Mouse (Mus musculus): Measurements from ENCODE around the gene St3gal6.

The St3gal6 gene

DNA sequence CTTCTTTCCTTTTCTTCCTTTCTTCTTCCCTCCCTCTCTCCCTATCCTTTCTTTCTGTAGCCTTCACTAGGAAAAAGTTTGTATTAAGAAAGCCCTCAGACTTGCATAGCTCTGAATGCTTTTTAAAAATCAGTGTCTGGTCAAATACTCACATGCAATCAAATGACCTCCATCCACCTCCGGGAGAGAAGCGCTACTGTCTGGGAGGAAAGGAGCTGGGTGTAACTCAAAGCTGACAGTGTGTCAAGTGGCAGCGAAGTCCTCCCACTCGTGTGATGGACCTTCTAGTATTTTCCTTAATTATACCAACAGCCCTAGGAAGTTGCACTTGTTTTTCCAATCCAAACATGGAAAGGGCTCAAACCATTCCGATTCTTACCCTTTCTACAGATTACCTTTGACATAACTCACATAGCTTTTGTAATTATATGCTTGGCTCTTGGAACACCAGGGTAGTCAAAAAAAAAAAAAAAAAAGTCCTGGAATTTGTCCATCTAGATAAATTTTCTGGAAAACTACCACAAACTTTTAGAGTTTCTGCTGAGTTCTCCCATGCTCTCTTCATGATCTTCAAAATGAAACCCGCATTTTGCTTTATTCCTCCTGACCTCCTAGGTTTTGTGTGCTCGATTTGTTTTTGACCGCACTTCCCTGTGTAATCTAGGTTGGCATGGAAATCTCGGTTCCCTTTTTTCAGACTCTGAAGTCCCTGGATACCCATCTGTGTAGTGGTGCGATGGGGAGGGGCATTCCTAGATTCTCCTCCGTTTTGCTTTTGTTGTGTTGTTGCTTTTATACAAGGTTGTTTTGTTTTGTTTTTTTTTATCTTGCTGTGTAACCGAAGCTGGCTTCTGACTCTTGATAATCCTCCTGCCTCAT, at the start of gene St3gal6:
TSS of gene St3gal6 (minus strand) at position 272 of the 879 bp plus-strand sequence.
- no peak for DNase-seq (ENCODE audit: low spot score in 2 of 2)

- no peak for DNase-seq (ENCODE audit: low spot score in 2 of 2)
Measured at GRCm38 (mm10) chr16:58570694-58571264, 46.7 kb upstream of the St3gal6 start.

GRCm38 (mm10) chr16:58561196-58561595, 37.2 kb upstream of the St3gal6 start:
- DNase-seq (ENCODE audit: low spot score in 2 of 2): no peak

DNA sequence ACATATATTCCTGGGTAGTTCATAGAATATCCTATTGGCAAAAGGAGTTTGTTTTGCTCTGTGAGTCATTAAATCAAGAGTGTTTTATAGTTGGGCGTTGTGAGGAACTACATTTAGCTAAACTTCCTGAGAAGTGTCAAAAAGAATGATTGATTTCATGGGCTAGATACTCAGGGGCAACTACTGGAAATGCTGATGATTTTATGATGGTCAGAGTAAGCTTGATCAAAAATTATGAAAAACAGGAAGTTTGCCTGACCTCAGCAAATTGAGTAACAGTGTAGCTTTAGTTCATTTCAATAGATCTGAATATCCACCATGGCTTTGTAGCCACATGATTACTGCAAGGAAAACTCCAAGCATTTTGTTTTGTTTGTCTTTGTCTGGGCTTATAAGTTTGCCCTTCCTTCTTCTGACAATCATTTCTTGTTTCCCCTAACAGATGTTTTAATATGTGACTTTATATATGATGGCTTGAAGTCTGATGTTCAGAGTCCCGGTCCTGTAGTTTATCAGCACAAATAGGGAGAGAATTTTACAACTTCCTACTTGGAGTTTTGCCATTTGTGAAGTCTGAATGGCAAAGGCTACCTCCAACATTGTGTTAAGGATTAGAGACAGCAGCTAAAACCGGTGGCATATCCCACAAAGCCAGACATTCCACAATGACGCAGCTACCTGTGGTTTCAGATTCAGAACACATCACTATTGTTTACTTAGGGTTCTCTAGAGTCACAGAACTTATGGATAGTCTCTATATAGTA, 32.2 kb upstream of the St3gal6 start:
- no peak for DNase-seq (ENCODE audit: low spot score in 2 of 2)

- DNase-seq (ENCODE audit: low spot score in 2 of 2): no peak
Measured at GRCm38 (mm10) chr16:58554673-58555072, 30.6 kb upstream of the St3gal6 start.

DNA sequence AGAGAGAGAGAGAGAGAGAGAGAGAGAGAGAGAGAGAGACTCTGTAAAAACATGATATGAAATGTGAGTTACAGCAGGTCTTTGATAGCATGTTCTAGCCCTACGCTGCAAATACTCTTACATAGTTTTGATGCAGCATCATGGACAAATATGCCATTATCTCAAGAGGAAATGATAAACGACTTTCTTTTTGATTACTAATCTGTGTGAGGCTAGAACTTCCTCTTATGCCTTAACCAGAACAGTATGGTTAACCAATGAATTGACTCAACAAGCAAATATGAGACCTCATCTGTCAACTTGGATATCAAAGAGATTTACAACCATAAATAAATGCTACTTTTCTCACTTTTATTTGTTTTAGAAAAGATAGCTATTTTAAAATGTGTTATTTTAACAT, 24.0 kb upstream of the St3gal6 start:
- no peak for DNase-seq (ENCODE audit: low spot score in 2 of 2)

GRCm38 (mm10) chr16:58546128-58546527, 22.1 kb upstream of the St3gal6 start:
- no peak for DNase-seq (ENCODE audit: low spot score in 2 of 2)

DNA sequence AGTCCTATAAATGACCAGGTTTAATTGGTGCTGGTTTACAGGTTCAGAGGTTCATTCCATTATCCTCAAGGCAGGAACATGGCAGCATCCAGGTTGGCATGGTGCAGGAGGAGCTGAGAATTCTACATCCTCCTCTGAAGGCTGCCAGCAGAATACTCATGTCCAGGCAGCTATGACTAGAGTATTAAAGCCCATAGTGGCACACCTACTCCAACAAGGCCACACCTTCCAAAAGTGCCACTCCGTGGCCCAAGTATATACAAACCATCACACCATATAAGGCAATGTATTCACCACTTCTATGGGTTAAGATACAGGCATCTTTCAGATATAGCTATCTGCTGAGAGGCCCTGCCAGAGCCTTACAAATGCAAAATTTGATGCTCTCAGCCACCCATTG, 15.4 kb upstream of the St3gal6 start:
- no peak for DNase-seq (ENCODE audit: low spot score in 2 of 2)

GRCm38 (mm10) chr16:58539011-58539410, 15.0 kb upstream of the St3gal6 start:
- DNase-seq (ENCODE audit: low spot score in 2 of 2): no peak

- no peak for DNase-seq (ENCODE audit: low spot score in 2 of 2)
Measured at GRCm38 (mm10) chr16:58536076-58536475, 12.0 kb upstream of the St3gal6 start.

GRCm38 (mm10) chr16:58535236-58535635, 11.2 kb upstream of the St3gal6 start:
- no peak for DNase-seq (ENCODE audit: low spot score in 2 of 2)

DNA sequence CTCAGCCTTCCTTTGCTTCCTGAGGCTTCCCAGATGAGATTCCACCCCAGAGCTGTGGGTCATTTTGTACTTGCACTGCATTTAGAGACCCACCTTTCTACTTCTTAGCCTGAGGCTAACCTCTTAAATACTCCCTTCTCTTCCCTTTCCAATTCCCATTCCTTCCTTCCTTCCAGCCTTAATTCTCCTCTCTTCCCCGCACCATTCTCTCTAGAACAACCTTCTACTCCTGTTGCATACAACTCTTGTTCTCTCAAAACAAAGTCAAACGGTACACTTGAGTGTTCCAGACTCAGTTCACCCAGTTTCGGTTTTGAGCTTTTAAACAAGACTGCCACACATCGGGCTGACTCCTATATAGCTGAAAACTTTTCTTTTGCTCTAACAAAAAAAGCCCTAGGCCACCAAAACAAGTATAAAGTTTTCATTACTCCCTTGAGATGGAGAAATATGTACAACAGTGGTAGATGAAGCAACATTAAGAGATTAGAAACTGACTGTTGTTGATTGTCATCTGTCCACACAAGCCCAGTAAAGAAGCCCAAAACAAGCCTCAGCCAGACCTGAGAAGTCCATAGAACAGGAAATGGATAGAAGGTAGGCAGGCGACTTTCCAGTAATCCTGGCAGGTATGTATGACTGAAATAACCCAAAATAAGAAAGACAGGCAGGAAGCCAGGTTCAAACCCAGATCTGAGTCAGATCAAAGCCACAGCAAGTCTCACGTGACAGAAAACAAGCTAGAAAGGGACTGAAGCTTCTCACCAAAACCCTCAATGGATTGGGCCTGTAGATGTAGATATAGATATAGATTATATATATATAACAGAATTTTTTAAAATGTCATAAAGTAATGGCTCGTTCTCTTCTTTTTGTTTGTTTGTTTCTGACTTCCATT, 10.5 kb upstream of the St3gal6 start:
- no peak for DNase-seq (ENCODE audit: low spot score in 2 of 2)

DNA sequence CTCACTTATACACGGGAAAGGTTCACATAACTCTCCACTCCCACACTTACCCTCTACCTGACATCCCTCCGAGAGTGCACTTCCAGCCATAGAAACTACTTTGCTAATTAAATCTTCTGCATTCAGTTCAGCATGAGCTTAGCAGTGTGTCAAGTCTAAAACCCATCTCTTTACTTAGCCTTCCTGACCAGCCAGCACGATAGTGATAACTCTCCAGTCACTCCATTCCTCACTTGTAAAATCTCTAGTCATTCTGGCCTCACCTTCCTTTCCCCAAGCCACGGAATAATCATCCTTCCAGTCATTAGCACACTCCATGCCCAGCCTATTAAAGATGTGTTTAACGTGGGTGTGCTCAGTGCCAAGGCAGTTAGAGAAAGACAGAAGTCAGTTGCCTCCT, 9.7 kb upstream of the St3gal6 start:
- no peak for DNase-seq (ENCODE audit: low spot score in 2 of 2)

DNA sequence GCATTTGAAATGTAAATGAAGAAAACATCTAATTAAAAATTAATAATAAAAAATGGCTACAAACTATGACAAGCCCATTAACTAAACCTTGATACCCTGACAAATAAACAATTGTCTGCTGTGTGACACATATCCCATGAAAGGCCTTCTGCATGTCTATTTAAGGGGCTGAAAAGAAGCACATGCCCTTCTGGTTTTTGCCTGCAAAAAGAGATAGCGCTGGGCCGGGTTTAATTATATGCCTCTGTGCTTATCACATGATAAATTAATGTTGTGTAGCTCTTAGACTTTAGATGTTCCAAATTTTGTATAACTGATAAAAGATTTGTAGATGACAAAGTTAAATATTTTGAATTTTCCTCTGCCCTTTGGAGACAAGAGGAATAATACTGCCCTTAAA, 9.2 kb upstream of the St3gal6 start:
- no peak for DNase-seq (ENCODE audit: low spot score in 2 of 2)

- DNase-seq (ENCODE audit: low spot score in 2 of 2): no peak
Measured at GRCm38 (mm10) chr16:58532511-58532910, 8.5 kb upstream of the St3gal6 start.

DNA sequence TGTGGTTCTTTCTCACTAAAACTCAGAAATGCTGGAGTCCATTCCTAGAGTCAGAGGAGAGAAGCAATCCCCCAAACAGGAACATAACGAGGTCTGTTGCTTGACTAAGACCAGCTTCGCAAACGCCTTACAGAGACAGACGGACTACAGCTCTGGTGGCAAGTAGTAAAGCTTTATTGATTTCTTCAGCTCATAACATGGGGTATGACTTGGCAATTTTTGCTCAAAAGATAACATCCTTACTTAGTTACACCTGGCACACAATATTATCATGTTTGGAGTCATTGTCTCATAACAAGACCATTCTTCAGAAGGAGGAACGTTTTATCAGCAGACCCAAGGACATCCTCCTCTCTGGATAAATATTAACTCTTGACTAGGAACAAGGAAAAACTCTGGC, 3.8 kb upstream of the St3gal6 start:
- DNase-seq (ENCODE audit: low spot score in 2 of 2): no peak

DNA sequence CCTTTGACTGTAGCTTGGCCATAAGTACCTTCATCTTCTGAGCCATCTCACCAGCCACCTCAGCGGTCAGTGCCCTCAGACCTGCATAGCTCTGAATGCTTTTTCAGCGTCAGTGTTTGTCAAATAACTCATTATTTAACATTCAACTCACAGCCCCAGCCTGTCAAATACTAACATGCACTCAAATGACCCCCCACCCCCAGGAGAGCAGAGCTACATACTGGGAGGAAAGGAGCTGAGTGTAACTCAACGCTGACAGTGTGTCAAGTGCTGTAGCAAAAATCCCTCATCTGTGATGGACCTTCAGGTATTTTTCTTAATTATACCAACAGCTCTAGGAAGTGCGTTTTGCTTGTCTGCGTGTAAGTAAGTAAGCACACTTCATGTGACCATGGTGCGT, 2.7 kb upstream of the St3gal6 start:
- no peak for DNase-seq (ENCODE audit: low spot score in 2 of 2)

GRCm38 (mm10) chr16:58525832-58526231, 1.8 kb upstream of the St3gal6 start:
- DNase-seq (ENCODE audit: low spot score in 2 of 2): no peak

DNA sequence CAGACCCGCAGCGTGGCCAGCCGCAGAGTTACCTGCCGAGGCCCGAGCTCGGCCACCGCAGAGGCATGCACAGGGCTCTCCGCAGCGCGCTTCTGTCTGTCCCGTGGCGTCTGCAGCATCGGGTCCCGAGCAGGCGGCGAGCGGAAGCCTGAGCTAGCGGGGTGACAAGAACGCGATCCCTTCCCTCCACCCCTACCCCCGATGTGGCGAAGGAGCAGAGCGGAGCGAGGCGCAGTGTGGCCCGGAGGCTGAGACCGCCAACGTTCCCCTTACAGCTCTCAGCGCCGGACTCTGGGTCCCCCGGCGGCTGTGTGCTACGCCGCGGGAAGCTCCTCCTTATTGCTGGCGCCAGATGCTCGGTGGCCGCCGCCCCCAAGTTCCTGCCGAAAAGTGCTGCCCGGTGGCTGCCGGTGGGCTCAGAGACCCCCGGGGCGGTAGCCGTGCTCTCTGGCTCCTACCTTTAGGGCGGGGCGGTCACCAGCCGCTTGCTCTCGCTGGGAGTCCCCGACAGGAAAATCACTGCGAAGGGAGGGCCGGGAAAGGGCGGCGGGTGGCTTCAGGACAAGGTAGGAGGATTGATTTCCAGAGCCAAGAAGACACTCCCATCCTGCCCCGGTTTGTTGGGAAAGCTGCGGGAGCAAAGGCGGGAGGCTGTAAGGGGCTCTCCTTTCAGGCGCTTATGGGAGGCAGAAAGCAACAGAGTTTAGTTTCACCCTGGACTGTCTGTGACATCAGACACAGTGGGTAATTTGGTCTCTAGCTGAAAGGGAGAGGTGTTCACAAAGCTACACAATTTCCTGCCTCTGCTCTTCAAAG, 791 bp downstream of the St3gal6 start:
- DNase-seq (ENCODE audit: low spot score in 2 of 2): peak; percentile 30 to 35

DNA sequence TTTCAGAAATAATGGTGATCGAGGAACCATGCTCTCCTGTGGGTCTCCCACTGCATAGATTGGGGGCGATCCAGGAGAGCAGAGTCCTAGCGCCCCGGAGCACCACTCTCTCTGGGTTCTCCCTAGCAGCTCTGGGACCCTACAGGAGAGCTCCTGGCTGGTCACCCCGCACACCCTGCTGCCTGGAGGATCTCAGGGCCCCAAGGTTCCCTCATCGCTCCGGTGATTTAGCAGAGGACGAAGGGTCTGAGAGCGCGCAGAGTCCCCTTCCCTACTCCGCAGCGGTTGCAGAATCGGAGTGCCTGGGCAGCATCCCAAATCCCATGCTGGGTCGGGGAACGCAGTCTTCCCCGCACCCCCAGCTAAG, 1.4 kb downstream of the St3gal6 start:
- DNase-seq (ENCODE audit: low spot score in 2 of 2): no peak

DNA sequence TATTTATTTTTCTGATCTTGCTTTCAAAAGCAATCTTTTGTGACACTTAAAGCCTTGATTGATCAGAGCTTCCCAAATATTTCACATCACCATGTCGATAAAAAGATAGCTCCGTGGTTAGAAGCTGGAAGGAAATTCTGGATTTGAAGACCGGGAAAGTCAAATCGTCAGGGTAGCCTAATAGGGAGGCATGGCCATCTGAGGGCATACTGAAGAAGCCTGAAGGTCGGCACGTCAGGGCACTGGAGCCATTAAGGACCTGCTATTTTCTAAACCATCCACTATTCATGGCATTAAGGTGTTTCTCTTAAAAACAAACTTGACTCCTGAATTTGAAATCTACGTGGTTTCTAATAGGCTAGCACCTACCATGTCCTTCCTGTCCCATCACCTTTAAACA, 2.1 kb downstream of the St3gal6 start:
- no peak for DNase-seq (ENCODE audit: low spot score in 2 of 2)

Data from right cerebral cortex, postnatal 36 days (tissue).